Mouse (Mus musculus) megakaryocyte, adult 5-6 weeks (primary cell): Measurements from ENCODE around the gene Zfp597. TPM values are rescaled to one million over a fixed set of nuclear protein-coding genes. Genes with fewer than 3 reads are reported as not detected.

Experiments
- total RNA-seq, 2 experiments: library from RNA; stranded (forward) in 1 of 2; stranded (reverse) in 1 of 2; fragments of 153-499, 151-499 nt in 1 of 2; fragments of 221-1000, 200-1000 nt in 1 of 2; gene quantifications; 2 replicates each; pipeline versions ENCODE4 v1.2.3 to v1.2.4; 2015 to 2017

The Zfp597 gene
- total RNA-seq, 2 experiments from 2014 or later = 11.0 to 22.5 TPM

Other genes starting within 250 kb of the Zfp597 start
- gene Mefv, start 166.5 kb downstream of the Zfp597 start, total RNA-seq (2015) = 27.5 and 28.6 TPM in 2 replicates
- 79.8 and 84.7 TPM in 2 replicates for gene Mefv, start 166.5 kb downstream of the Zfp597 start, total RNA-seq (2017)
- gene Zfp263, start 140.5 kb downstream of the Zfp597 start, total RNA-seq (2015) = 29.0 and 29.7 TPM in 2 replicates
- gene Zfp263, start 140.5 kb downstream of the Zfp597 start, total RNA-seq (2017) = 35.1 and 40.4 TPM in 2 replicates
- not detected in 2 replicates for gene Olfr15, start 53.7 kb downstream of the Zfp597 start, total RNA-seq (2015)
- gene Olfr15, start 53.7 kb downstream of the Zfp597 start, total RNA-seq (2017) = not detected in 2 replicates
- 0.21 and 0.74 TPM in 2 replicates for gene Zfp174, start 37.3 kb downstream of the Zfp597 start, total RNA-seq (2015)
- 0.20 and 0.22 TPM in 2 replicates for gene Zfp174, start 37.3 kb downstream of the Zfp597 start, total RNA-seq (2017)
- 157 and 163 TPM in 2 replicates for gene Naa60, start 12.2 kb downstream of the Zfp597 start, total RNA-seq (2015)
- gene Naa60, start 12.2 kb downstream of the Zfp597 start, total RNA-seq (2017) = 61.0 and 64.2 TPM in 2 replicates
- not detected in 2 replicates for gene Gm20695, start 87 bp upstream of the Zfp597 start, total RNA-seq (2015)
- gene Gm20695, start 87 bp upstream of the Zfp597 start, total RNA-seq (2017) = 0.98 and 1.3 TPM in 2 replicates
- 1.2 and 5.9 TPM in 2 replicates for gene 1700037C18Rik, start 24.1 kb upstream of the Zfp597 start, total RNA-seq (2015)
- 0.85 and 3.2 TPM in 2 replicates for gene 1700037C18Rik, start 24.1 kb upstream of the Zfp597 start, total RNA-seq (2017)
- 12.4 and 17.8 TPM in 2 replicates for gene Cluap1, start 24.2 kb upstream of the Zfp597 start, total RNA-seq (2015)
- gene Cluap1, start 24.2 kb upstream of the Zfp597 start, total RNA-seq (2017) = 15.9 and 18.2 TPM in 2 replicates
- 0.98 and 1.0 TPM in 2 replicates for gene Nlrc3, start 92.1 kb upstream of the Zfp597 start, total RNA-seq (2015)
- gene Nlrc3, start 92.1 kb upstream of the Zfp597 start, total RNA-seq (2017) = 0.51 and 1.1 TPM in 2 replicates
- 18.7 and 23.5 TPM in 2 replicates for gene Slx4, start 119.2 kb upstream of the Zfp597 start, total RNA-seq (2015)
- gene Slx4, start 119.2 kb upstream of the Zfp597 start, total RNA-seq (2017) = 19.2 and 34.6 TPM in 2 replicates
- gene Dnase1, start 152.4 kb upstream of the Zfp597 start, total RNA-seq (2015) = not detected in 2 replicates
- 0.18 TPM in 1 of 2 replicates, not detected in the other for gene Dnase1, start 152.4 kb upstream of the Zfp597 start, total RNA-seq (2017)
- 25.5 and 30.1 TPM in 2 replicates for gene Trap1, start 193.3 kb upstream of the Zfp597 start, total RNA-seq (2015)
- 50.7 and 53.7 TPM in 2 replicates for gene Trap1, start 193.3 kb upstream of the Zfp597 start, total RNA-seq (2017)